Mouse (Mus musculus) liver, postnatal 0 days (tissue): Measurements from ENCODE around the gene Mypop.

ENCODE experiments used
- CTCF ChIP-seq: sonication (generic); IDR thresholded peaks from 2 replicates; pipeline ENCODE4 v1.5.1; 2016; ENCODE audit warnings: antibody characterized with exemption, low read depth
- EP300 ChIP-seq: IDR thresholded peaks from 2 replicates; pipeline ENCODE4 v1.6.1; 2016; ENCODE audit warnings: antibody characterized with exemption, low read depth, mild to moderate bottlenecking

- TF ChIP-seq CTCF: no peak
- no peak for TF ChIP-seq EP300
Measured at GRCm38 (mm10) chr7:18949781-18950522, 41.1 kb upstream of the Mypop start.
